Mouse (Mus musculus): ENCODE data around the gene 2010003K11Rik. TPM values are rescaled to one million over a fixed set of nuclear protein-coding genes. Genes with fewer than 3 reads are reported as not detected.
"Not testable (repeated sequence)": the region's sequence is repeated elsewhere in the genome, so short reads cannot be mapped to it uniquely, and the experiment has no call there.

Gene 2010003K11Rik
- polyA plus RNA-seq, 1 experiment = not detected

GRCm38 (mm10) chr19:4464666-4465065, 33.7 kb downstream of the 2010003K11Rik start:
- WGBS = 81% methylated on average over 4 of the region's 4 CpGs
- Histone ChIP-seq H3K27me3 (ENCODE audit: control insufficient read depth, insufficient read depth, low read length) (no peaks in the 10 kb centered on the region), H3K4me1 (ENCODE audit: control insufficient read depth, insufficient read depth, insufficient read length) (no peaks in the 10 kb centered on the region), H3K4me3 (ENCODE audit: extremely low read depth, insufficient read depth, insufficient read length) (no peak overlapping the region), H3K27ac (ENCODE audit: insufficient read depth, low read length) (no peak overlapping the region), H3K36me3 (ENCODE audit: control insufficient read depth, insufficient read depth, low read length) (no peaks in the 10 kb centered on the region)
- DNase-seq (ENCODE audit: low read depth in 1 of 2, low spot score in 2 of 2) = no peak
- TF ChIP-seq POLR2A (IDR thresholded peaks at IDR 0.05; ENCODE audit: low read depth, low read length) (no peak), CTCF (IDR thresholded peaks at IDR 0.05; ENCODE audit: extremely low read depth, insufficient read depth, insufficient read length, insufficient replicate concordance) (no peak)

GRCm38 (mm10) chr19:4461981-4462380, 36.4 kb downstream of the 2010003K11Rik start:
- DNase-seq (ENCODE audit: low read depth in 1 of 2, low spot score in 2 of 2) = no peak
- Histone ChIP-seq H3K27ac (ENCODE audit: insufficient read depth, low read length) (no peak overlapping the region), H3K27me3 (ENCODE audit: control insufficient read depth, insufficient read depth, low read length) (no peaks in the 10 kb centered on the region)

GRCm38 (mm10) chr19:4456227-4456626, 42.2 kb downstream of the 2010003K11Rik start:
- WGBS = 18% methylated on average over 11 of the region's 11 CpGs
- H3K27me3 ChIP-seq (ENCODE audit: control insufficient read depth, insufficient read depth, low read length) = no peaks in the 10 kb centered on the region
- TF ChIP-seq CTCF (IDR thresholded peaks at IDR 0.05; ENCODE audit: extremely low read depth, insufficient read depth, insufficient read length, insufficient replicate concordance) (peak; percentile 43; the same call in 1 of the 2 replicates), POLR2A (IDR thresholded peaks at IDR 0.05; ENCODE audit: low read depth, low read length) (no peak)
- no peaks in the 10 kb centered on the region for H3K4me1 ChIP-seq (ENCODE audit: control insufficient read depth, insufficient read depth, insufficient read length)
- no peaks in the 10 kb centered on the region for H3K36me3 ChIP-seq (ENCODE audit: control insufficient read depth, insufficient read depth, low read length)
- H3K4me3 ChIP-seq (ENCODE audit: extremely low read depth, insufficient read depth, insufficient read length) = no peak overlapping the region
- H3K27ac ChIP-seq (ENCODE audit: insufficient read depth, low read length) = no peak overlapping the region
- peak in 1 of 2 experiments; percentile 44 for DNase-seq (ENCODE audit: low read depth in 1 of 2, low spot score in 2 of 2)

More at GRCm38 (mm10) chr19:4461981-4462380, 36.4 kb downstream of the 2010003K11Rik start:
- H3K4me1 ChIP-seq (ENCODE audit: control insufficient read depth, insufficient read depth, insufficient read length) = no peaks in the 10 kb centered on the region
- 44% methylated on average over 8 of the region's 8 CpGs for WGBS
- no peak overlapping the region for H3K4me3 ChIP-seq (ENCODE audit: extremely low read depth, insufficient read depth, insufficient read length)
- H3K36me3 ChIP-seq (ENCODE audit: control insufficient read depth, insufficient read depth, low read length) = no peaks in the 10 kb centered on the region
- no peak for TF ChIP-seq CTCF (IDR thresholded peaks at IDR 0.05; ENCODE audit: extremely low read depth, insufficient read depth, insufficient read length, insufficient replicate concordance)
- TF ChIP-seq POLR2A (IDR thresholded peaks at IDR 0.05; ENCODE audit: low read depth, low read length) = no peak

DNA sequence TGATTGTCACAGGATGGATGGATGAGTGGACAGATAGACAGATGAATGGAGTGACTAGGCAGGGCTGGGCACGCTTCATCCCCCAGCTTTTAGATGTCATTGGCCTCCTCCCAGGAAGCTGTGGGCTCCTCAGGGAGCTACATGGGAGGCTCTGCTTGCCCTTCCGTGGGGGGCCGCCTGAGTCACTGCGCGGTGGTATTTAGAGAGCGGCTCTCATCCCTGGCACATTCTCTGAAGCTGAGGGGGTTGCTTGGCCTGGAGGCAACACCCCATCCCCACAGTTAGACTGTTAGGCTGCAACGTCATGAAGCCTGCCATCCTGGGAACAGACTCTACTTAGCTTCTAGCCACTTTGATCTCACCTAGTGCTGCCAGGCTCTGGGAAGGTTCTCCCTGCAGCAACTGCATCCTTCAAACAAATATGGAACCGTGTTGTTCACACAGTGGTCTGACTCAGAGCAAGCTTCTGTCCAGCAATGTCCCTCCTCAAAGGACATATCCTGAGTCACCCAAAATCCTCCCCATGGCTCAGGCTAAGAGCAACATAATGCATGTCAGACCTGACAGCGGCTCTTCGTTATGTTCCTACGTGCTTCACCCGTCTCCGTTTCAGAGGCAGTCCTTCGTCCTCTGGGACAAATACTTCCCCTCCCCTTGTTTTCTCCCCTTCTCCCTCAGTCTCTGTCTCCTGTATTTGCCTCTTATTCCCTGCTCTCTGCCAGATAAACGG, 43.1 kb downstream of the 2010003K11Rik start:
- 84% methylated on average over 15 of the region's 15 CpGs for WGBS
- no peak for TF ChIP-seq POLR2A (IDR thresholded peaks at IDR 0.05; ENCODE audit: low read depth, low read length)
- TF ChIP-seq CTCF (IDR thresholded peaks at IDR 0.05; ENCODE audit: extremely low read depth, insufficient read depth, insufficient read length, insufficient replicate concordance) = no peak
- H3K27me3 ChIP-seq (ENCODE audit: control insufficient read depth, insufficient read depth, low read length) = no peaks in the 10 kb centered on the region

GRCm38 (mm10) chr19:4454040-4454439, 44.3 kb downstream of the 2010003K11Rik start:
- DNase-seq (ENCODE audit: low read depth in 1 of 2, low spot score in 2 of 2); H3K4me3 ChIP-seq (ENCODE audit: extremely low read depth, insufficient read depth, insufficient read length); H3K4me1 ChIP-seq (ENCODE audit: control insufficient read depth, insufficient read depth, insufficient read length); H3K27ac ChIP-seq (ENCODE audit: insufficient read depth, low read length); H3K27me3 ChIP-seq (ENCODE audit: control insufficient read depth, insufficient read depth, low read length); H3K36me3 ChIP-seq (ENCODE audit: control insufficient read depth, insufficient read depth, low read length): not testable (repeated sequence)
- whole genome bisulfite sequencing = 70% methylated on average over 1 of the region's 1 CpGs

More for the DNA sequence above, 43.1 kb downstream of the 2010003K11Rik start:
- Histone ChIP-seq H3K4me1 (ENCODE audit: control insufficient read depth, insufficient read depth, insufficient read length) (no peaks in the 10 kb centered on the region), H3K36me3 (ENCODE audit: control insufficient read depth, insufficient read depth, low read length) (no peaks in the 10 kb centered on the region), H3K27ac (ENCODE audit: insufficient read depth, low read length) (no peak overlapping the region), H3K4me3 (ENCODE audit: extremely low read depth, insufficient read depth, insufficient read length) (no peak overlapping the region)
- no peak for DNase-seq (ENCODE audit: low read depth in 1 of 2, low spot score in 2 of 2)

DNA sequence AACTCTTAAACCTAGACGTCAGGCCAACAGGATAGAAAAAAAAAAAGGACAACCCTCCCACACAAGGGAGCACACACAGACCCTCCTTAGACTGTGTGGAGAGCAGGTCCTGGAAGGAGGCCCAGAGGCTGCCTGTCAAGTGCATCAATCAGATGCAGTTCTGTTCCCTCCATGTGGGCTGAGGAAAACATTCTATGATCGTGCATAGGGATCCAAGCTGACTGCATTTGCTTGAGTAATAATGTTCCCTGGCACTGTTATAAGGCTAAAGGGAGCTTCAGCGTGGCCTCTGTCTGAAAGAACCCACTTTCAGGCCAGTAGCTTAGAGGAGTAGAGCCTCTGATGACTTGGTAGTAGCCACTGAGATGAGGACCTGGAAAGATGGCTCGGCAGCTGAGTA, 45.9 kb downstream of the 2010003K11Rik start:
- H3K27me3 ChIP-seq (ENCODE audit: control insufficient read depth, insufficient read depth, low read length) = no peaks in the 10 kb centered on the region
- H3K4me3 ChIP-seq (ENCODE audit: extremely low read depth, insufficient read depth, insufficient read length) = no peak overlapping the region
- no peak for DNase-seq (ENCODE audit: low read depth in 1 of 2, low spot score in 2 of 2)
- H3K4me1 ChIP-seq (ENCODE audit: control insufficient read depth, insufficient read depth, insufficient read length) = no peaks in the 10 kb centered on the region
- 71% methylated on average over 4 of the region's 4 CpGs for WGBS
- TF ChIP-seq POLR2A (IDR thresholded peaks at IDR 0.05; ENCODE audit: low read depth, low read length) (no peak), CTCF (IDR thresholded peaks at IDR 0.05; ENCODE audit: extremely low read depth, insufficient read depth, insufficient read length, insufficient replicate concordance) (no peak)
- no peak overlapping the region for H3K27ac ChIP-seq (ENCODE audit: insufficient read depth, low read length)
- H3K36me3 ChIP-seq (ENCODE audit: control insufficient read depth, insufficient read depth, low read length) = no peaks in the 10 kb centered on the region

- 67% methylated on average over 5 of the region's 5 CpGs for WGBS
- Histone ChIP-seq H3K27ac (ENCODE audit: insufficient read depth, low read length) (no peak overlapping the region), H3K4me3 (ENCODE audit: extremely low read depth, insufficient read depth, insufficient read length) (no peak overlapping the region), H3K36me3 (ENCODE audit: control insufficient read depth, insufficient read depth, low read length) (no peaks in the 10 kb centered on the region), H3K27me3 (ENCODE audit: control insufficient read depth, insufficient read depth, low read length) (no peaks in the 10 kb centered on the region), H3K4me1 (ENCODE audit: control insufficient read depth, insufficient read depth, insufficient read length) (no peaks in the 10 kb centered on the region)
- no peak for DNase-seq (ENCODE audit: low read depth in 1 of 2, low spot score in 2 of 2)
- TF ChIP-seq CTCF (IDR thresholded peaks at IDR 0.05; ENCODE audit: extremely low read depth, insufficient read depth, insufficient read length, insufficient replicate concordance) = no peak
- no peak for TF ChIP-seq POLR2A (IDR thresholded peaks at IDR 0.05; ENCODE audit: low read depth, low read length)
Measured at GRCm38 (mm10) chr19:4451965-4452364, 46.4 kb downstream of the 2010003K11Rik start.
